Mouse (Mus musculus) adrenal gland, postnatal 0 days (tissue): ENCODE measurements around the gene Casc4. TPM values are rescaled to one million over a fixed set of nuclear protein-coding genes. Genes with fewer than 3 reads are reported as not detected.

Experiments used
- polyA plus RNA-seq: library from polyadenylated mRNA; unstranded; fragments of >200 nt; fragmentation: Nextera tagmentation; extraction: Ambion mirVana; gene quantifications from 2 replicates; pipeline ENCODE4 v1.2.1, GENCODE M21; 2015

The Casc4 gene
- polyA plus RNA-seq: 35.3 and 39.9 TPM in 2 replicates

GRCm38 (mm10) chr2:121866632-121867050 is at the start of gene Casc4:
TSS of gene Casc4 (plus strand) at chr2:121866970.

GRCm38 (mm10) chr2:121955765-121956223 is 89.0 kb downstream of the Casc4 start, which contains the start of the genes Ctdspl2 and Mageb3:
TSS of gene Ctdspl2 (plus strand) at chr2:121956001.
TSS of gene Mageb3 (minus strand) at chr2:121956092.

Other genes starting within 250 kb of the Casc4 start
- 19.6 and 38.1 TPM in 2 replicates for gene Frmd5, start 59.9 kb upstream of the Casc4 start, polyA plus RNA-seq
- 20.6 and 30.0 TPM in 2 replicates for gene Ctdspl2, start 89.0 kb downstream of the Casc4 start, polyA plus RNA-seq
- gene Mageb3, start 89.1 kb downstream of the Casc4 start, polyA plus RNA-seq: 0.22 TPM in 1 of 2 replicates, not detected in the other
- 10.4 and 11.1 TPM in 2 replicates for gene Eif3j1, start 161.6 kb downstream of the Casc4 start, polyA plus RNA-seq